Mouse (Mus musculus): ENCODE results near the gene Dab1. TPM values are rescaled to one million over a fixed set of nuclear protein-coding genes. Genes with fewer than 3 reads are reported as not detected.

Gene Dab1
- polyA plus RNA-seq, 1 experiment from 2014 or later, result 22.8 TPM

GRCm38 (mm10) chr4:104504916-104505315 lies 885.8 kb downstream of the Dab1 start:
- Histone ChIP-seq H3K27ac (no peak overlapping the region), H3K4me3 (replicated peaks; ENCODE audit: low read depth, low read length) (no peak overlapping the region), H3K4me1 (replicated peaks; ENCODE audit: insufficient read depth, low read length) (no peaks in the 10 kb centered on the region), H3K4me2 (ENCODE audit: low read length) (no peak overlapping the region), H3K9ac (ENCODE audit: low read depth, low read length) (no peak overlapping the region), H3K9me3 (replicated peaks; ENCODE audit: low read length) (no peaks in the 10 kb centered on the region), H3K27me3 (ENCODE audit: insufficient read depth, low read length) (no peaks in the 10 kb centered on the region), H3K36me3 (ENCODE audit: insufficient read depth, low read length) (no peaks in the 10 kb centered on the region)
- DNase-seq (ENCODE audit: low spot score) (no peak), ATAC-seq (replicated peaks; ENCODE audit: low FRiP score, low read depth) (no peak)
- TF ChIP-seq CTCF (IDR thresholded peaks at IDR 0.05; ENCODE audit: low read depth), result no peak

GRCm38 (mm10) chr4:104509230-104509985 lies 890.2 kb downstream of the Dab1 start:
- no peaks in the 10 kb centered on the region for H3K4me1 ChIP-seq (replicated peaks; ENCODE audit: insufficient read depth, low read length)
- H3K36me3 ChIP-seq (ENCODE audit: insufficient read depth, low read length), result no peaks in the 10 kb centered on the region
- H3K4me2 ChIP-seq (ENCODE audit: low read length), result no peak overlapping the region
- WGBS, result 46% methylated on average over 5 of the region's 5 CpGs
- no peak for ATAC-seq (replicated peaks; ENCODE audit: low FRiP score, low read depth)
- H3K9ac ChIP-seq (ENCODE audit: low read depth, low read length), result no peak overlapping the region
- H3K27ac ChIP-seq, result no peak overlapping the region
- no peaks in the 10 kb centered on the region for H3K27me3 ChIP-seq (ENCODE audit: insufficient read depth, low read length)
- no peak for TF ChIP-seq CTCF (IDR thresholded peaks at IDR 0.05; ENCODE audit: low read depth)
- no peak for DNase-seq (ENCODE audit: low spot score)
- H3K9me3 ChIP-seq (replicated peaks; ENCODE audit: low read length), result no peaks in the 10 kb centered on the region
- no peak overlapping the region for H3K4me3 ChIP-seq (replicated peaks; ENCODE audit: low read depth, low read length)

GRCm38 (mm10) chr4:104511855-104512254 lies 892.7 kb downstream of the Dab1 start:
- ATAC-seq (replicated peaks; ENCODE audit: low FRiP score, low read depth) (no peak), DNase-seq (ENCODE audit: low spot score) (no peak)
- Histone ChIP-seq H3K27ac (no peak overlapping the region), H3K9ac (ENCODE audit: low read depth, low read length) (no peak overlapping the region), H3K4me3 (replicated peaks; ENCODE audit: low read depth, low read length) (no peak overlapping the region), H3K9me3 (replicated peaks; ENCODE audit: low read length) (no peaks in the 10 kb centered on the region), H3K36me3 (ENCODE audit: insufficient read depth, low read length) (no peaks in the 10 kb centered on the region), H3K4me2 (ENCODE audit: low read length) (no peak overlapping the region), H3K27me3 (ENCODE audit: insufficient read depth, low read length) (no peaks in the 10 kb centered on the region), H3K4me1 (replicated peaks; ENCODE audit: insufficient read depth, low read length) (no peaks in the 10 kb centered on the region)
- WGBS, result 81% methylated on average over 6 of the region's 6 CpGs
- no peak for TF ChIP-seq CTCF (IDR thresholded peaks at IDR 0.05; ENCODE audit: low read depth)

- H3K27me3 ChIP-seq (ENCODE audit: insufficient read depth, low read length), result no peaks in the 10 kb centered on the region
- no peak overlapping the region for H3K4me2 ChIP-seq (ENCODE audit: low read length)
- H3K9ac ChIP-seq (ENCODE audit: low read depth, low read length), result no peak overlapping the region
- H3K9me3 ChIP-seq (replicated peaks; ENCODE audit: low read length), result no peaks in the 10 kb centered on the region
- H3K27ac ChIP-seq, result no peak overlapping the region
- H3K36me3 ChIP-seq (ENCODE audit: insufficient read depth, low read length), result no peaks in the 10 kb centered on the region
- no peak for TF ChIP-seq CTCF (IDR thresholded peaks at IDR 0.05; ENCODE audit: low read depth)
- no peak for DNase-seq (ENCODE audit: low spot score)
- H3K4me1 ChIP-seq (replicated peaks; ENCODE audit: insufficient read depth, low read length), result no peaks in the 10 kb centered on the region
- ATAC-seq (replicated peaks; ENCODE audit: low FRiP score, low read depth), result no peak
- 74% methylated on average over 8 of the region's 8 CpGs for WGBS
- no peak overlapping the region for H3K4me3 ChIP-seq (replicated peaks; ENCODE audit: low read depth, low read length)
These were observed 893.4 kb downstream of the Dab1 start for GRCm38 (mm10) chr4:104512513-104512912.

- Histone ChIP-seq H3K27ac (no peak overlapping the region), H3K4me3 (replicated peaks; ENCODE audit: low read depth, low read length) (no peak overlapping the region), H3K9me3 (replicated peaks; ENCODE audit: low read length) (no peaks in the 10 kb centered on the region), H3K4me1 (replicated peaks; ENCODE audit: insufficient read depth, low read length) (no peaks in the 10 kb centered on the region), H3K36me3 (ENCODE audit: insufficient read depth, low read length) (no peaks in the 10 kb centered on the region), H3K9ac (ENCODE audit: low read depth, low read length) (no peak overlapping the region), H3K4me2 (ENCODE audit: low read length) (no peak overlapping the region), H3K27me3 (ENCODE audit: insufficient read depth, low read length) (no peaks in the 10 kb centered on the region)
- TF ChIP-seq CTCF (IDR thresholded peaks at IDR 0.05; ENCODE audit: low read depth), result no peak
- ATAC-seq (replicated peaks; ENCODE audit: low FRiP score, low read depth) (no peak), DNase-seq (ENCODE audit: low spot score) (no peak)
- WGBS, result 70% methylated on average over 7 of the region's 7 CpGs
These were observed 894.5 kb downstream of the Dab1 start for GRCm38 (mm10) chr4:104513622-104514021.

- DNase-seq (ENCODE audit: low spot score) (peak; percentile 83), ATAC-seq (replicated peaks; ENCODE audit: low FRiP score, low read depth) (peak; percentile 63; the same call in 1 of the 2 replicates)
- H3K4me3 ChIP-seq (replicated peaks; ENCODE audit: low read depth, low read length), result no peak overlapping the region
- 4% methylated on average over 10 of the region's 10 CpGs for WGBS
- H3K9ac ChIP-seq (ENCODE audit: low read depth, low read length), result no peak overlapping the region
- peak; percentile 87 for TF ChIP-seq CTCF (IDR thresholded peaks at IDR 0.05; ENCODE audit: low read depth)
- peak overlapping the region; percentile 45 for H3K4me2 ChIP-seq (ENCODE audit: low read length)
- no peaks in the 10 kb centered on the region for H3K36me3 ChIP-seq (ENCODE audit: insufficient read depth, low read length)
- H3K4me1 ChIP-seq (replicated peaks; ENCODE audit: insufficient read depth, low read length), result no peaks in the 10 kb centered on the region
- H3K27me3 ChIP-seq (ENCODE audit: insufficient read depth, low read length), result no peaks in the 10 kb centered on the region
- H3K9me3 ChIP-seq (replicated peaks; ENCODE audit: low read length), result no peaks in the 10 kb centered on the region
- H3K27ac ChIP-seq, result no peak overlapping the region
These were observed 895.4 kb downstream of the Dab1 start for GRCm38 (mm10) chr4:104514568-104515000.

Measured in kidney, postnatal 0 days (tissue).